Comparison of ENCODE assay signal across 9 mouse cellular contexts in genomic region chr13:104037531-104038290, GRCm38 (mm10).
DNase-seq lines count a peak whose midpoint lies in the region; ATAC-seq and TF ChIP-seq lines count a peak whose summit lies in the region.
"Had no signal": no experiment of that assay in that cellular context is flagged by ENCODE, and none has a peak within 500 bp of the region (broad histone marks: within the 10 kb centered on the region; RNA-seq: fewer than 3 reads in every experiment).

No protein-coding gene starts in this region.

- no peak for ATAC-seq in forebrain, embryonic 15.5 days (replicated peaks)
- no peak for ATAC-seq in forebrain, embryonic 12.5 days (ENCODE audit: low FRiP score)
- ATAC-seq in intestine, embryonic 16.5 days: peak; percentile 80
- ATAC-seq in lung, postnatal 0 days: peak; percentile 82

- 55% methylated on average over 9 of the region's 9 CpGs for WGBS in forebrain, embryonic 15.5 days
- WGBS in forebrain, embryonic 12.5 days: 65% methylated on average over 9 of the region's 9 CpGs
- 30% methylated on average over 9 of the region's 9 CpGs for WGBS in intestine, embryonic 16.5 days
- 19% methylated on average over 9 of the region's 9 CpGs for WGBS in lung, postnatal 0 days

- H3K9ac ChIP-seq in forebrain, embryonic 15.5 days (replicated peaks): no peak overlapping the region
- no peak overlapping the region for H3K9ac ChIP-seq in forebrain, embryonic 12.5 days
- H3K9ac ChIP-seq in intestine, embryonic 16.5 days (ENCODE audit: low read depth, low read length): 0 out of 2 replicates have a peak overlapping the region, but pooled peaks have one; percentile 27
- H3K9ac ChIP-seq in lung, postnatal 0 days (replicated peaks; ENCODE audit: low read depth): no peak overlapping the region
- H3K9ac ChIP-seq: hindbrain, embryonic 14.5 days had no signal

- peaks cover 11% of the 10 kb centered on the region for H3K79me2 ChIP-seq in C2C12 (ENCODE audit: control insufficient read depth, insufficient read depth)

- H3K36me3 ChIP-seq in forebrain, embryonic 15.5 days: peaks cover 4% of the 10 kb centered on the region; the same call in 1 of the 2 replicates
- no peaks in the 10 kb centered on the region; the same call in 1 of the 2 replicates for H3K36me3 ChIP-seq in forebrain, embryonic 12.5 days (replicated peaks)
- H3K36me3 ChIP-seq in C2C12 (ENCODE audit: control insufficient read depth, insufficient read depth): peaks cover 37% of the 10 kb centered on the region
- no peaks in the 10 kb centered on the region for H3K36me3 ChIP-seq in intestine, embryonic 16.5 days (ENCODE audit: control insufficient read depth, insufficient read depth, low read length)
- no peaks in the 10 kb centered on the region for H3K36me3 ChIP-seq in lung, postnatal 0 days (ENCODE audit: insufficient read depth, low read length)

- TF ChIP-seq EP300 in lung, postnatal 0 days (IDR thresholded peaks at IDR 0.05): peak; percentile 97

- peak overlapping the region; percentile 62; the same call in 1 of the 2 replicates for H3K27ac ChIP-seq in forebrain, embryonic 15.5 days (replicated peaks)
- H3K27ac ChIP-seq in forebrain, embryonic 12.5 days: no peak overlapping the region
- peak overlapping the region; percentile 60 for H3K27ac ChIP-seq in intestine, embryonic 16.5 days (ENCODE audit: low read length)
- H3K27ac ChIP-seq in lung, postnatal 0 days (ENCODE audit: low read length): peak overlapping the region; percentile 90
- H3K27ac ChIP-seq: hindbrain, embryonic 14.5 days had no signal

- peak overlapping the region; percentile 50 for H3ac ChIP-seq in C2C12 (ENCODE audit: control insufficient read depth, insufficient read length, low read depth)

- H3K9me3 ChIP-seq in forebrain, embryonic 15.5 days: no peaks in the 10 kb centered on the region
- H3K9me3 ChIP-seq in forebrain, embryonic 12.5 days: no peaks in the 10 kb centered on the region
- H3K9me3 ChIP-seq in intestine, embryonic 16.5 days (ENCODE audit: control insufficient read depth, low read length): no peaks in the 10 kb centered on the region
- no peaks in the 10 kb centered on the region for H3K9me3 ChIP-seq in lung, postnatal 0 days (ENCODE audit: low read length)

- no peaks in the 10 kb centered on the region for H3K27me3 ChIP-seq in forebrain, embryonic 15.5 days
- H3K27me3 ChIP-seq in forebrain, embryonic 12.5 days: no peaks in the 10 kb centered on the region
- H3K27me3 ChIP-seq in C2C12 (ENCODE audit: control insufficient read depth, insufficient read depth, insufficient read length): no peaks in the 10 kb centered on the region
- H3K27me3 ChIP-seq in intestine, embryonic 16.5 days (replicated peaks; ENCODE audit: control insufficient read depth, insufficient read depth, low read length): no peaks in the 10 kb centered on the region
- no peaks in the 10 kb centered on the region for H3K27me3 ChIP-seq in lung, postnatal 0 days (replicated peaks; ENCODE audit: insufficient read depth, low read length)

- H3K4me2 ChIP-seq in forebrain, embryonic 15.5 days (replicated peaks): no peak overlapping the region
- H3K4me2 ChIP-seq in forebrain, embryonic 12.5 days: no peak overlapping the region
- 0 out of 2 replicates have a peak overlapping the region, but pooled peaks have one; percentile 11 for H3K4me2 ChIP-seq in intestine, embryonic 16.5 days (ENCODE audit: low read depth, low read length)
- peak overlapping the region; percentile 29 for H3K4me2 ChIP-seq in lung, postnatal 0 days (replicated peaks; ENCODE audit: low read depth, low read length)
- H3K4me2 ChIP-seq: hindbrain, embryonic 14.5 days had no signal

- TF ChIP-seq CTCF in C2C12 (IDR thresholded peaks at IDR 0.05; ENCODE audit: control insufficient read depth, insufficient read depth, insufficient read length): no peak
- TF ChIP-seq CTCF in lung, postnatal 0 days (IDR thresholded peaks at IDR 0.05): peak; percentile 26; the same call in 1 of the 2 replicates

- peaks cover 14% of the 10 kb centered on the region for H3K79me3 ChIP-seq in C2C12 (ENCODE audit: low read depth)

- peak; percentile 97 for DNase-seq in lung, postnatal 0 days (ENCODE audit: low spot score)
- no peak for DNase-seq in left cerebral cortex, adult 9 months (ENCODE audit: low spot score in 2 of 2)
- no peak for DNase-seq in layer of hippocampus, postnatal 25 days (ENCODE audit: extremely low spot score in 1 of 2, low spot score in 1 of 2)
- DNase-seq in cerebellum, adult 11-12 months: no peak

- peaks cover 51% of the 10 kb centered on the region for H3K4me1 ChIP-seq in forebrain, embryonic 15.5 days
- H3K4me1 ChIP-seq in forebrain, embryonic 12.5 days: peaks cover 18% of the 10 kb centered on the region
- H3K4me1 ChIP-seq in intestine, embryonic 16.5 days (ENCODE audit: control insufficient read depth, insufficient read depth, low read length): peaks cover 33% of the 10 kb centered on the region
- peaks cover 30% of the 10 kb centered on the region; the same call in 1 of the 2 replicates for H3K4me1 ChIP-seq in lung, postnatal 0 days (ENCODE audit: insufficient read depth, low read depth, low read length)

- H3K4me3 ChIP-seq in forebrain, embryonic 15.5 days: no peak overlapping the region
- H3K4me3 ChIP-seq in forebrain, embryonic 12.5 days (replicated peaks): no peak overlapping the region
- H3K4me3 ChIP-seq in C2C12 (ENCODE audit: insufficient read depth, poor library complexity, severe bottlenecking): peak overlapping the region; percentile 21
- H3K4me3 ChIP-seq in intestine, embryonic 16.5 days (ENCODE audit: low read length): no peak overlapping the region
- no peak overlapping the region for H3K4me3 ChIP-seq in lung, postnatal 0 days (ENCODE audit: low read depth, low read length)

TF ChIP-seq in C2C12, 6 proteins besides CTCF, POLR2A, EP300 and RAD21:
- TF ChIP-seq MYOD1 (IDR thresholded peaks at IDR 0.05; ENCODE audit: control insufficient read depth, insufficient read length, low read depth): peak; percentile 10
- peak; percentile 73 for TF ChIP-seq MAX (IDR thresholded peaks at IDR 0.05)
- TF ChIP-seq FOSL1 (IDR thresholded peaks at IDR 0.05; ENCODE audit: insufficient read depth, low read length, poor library complexity, severe bottlenecking): peak; percentile 58
- peak; percentile 24 for TF ChIP-seq USF1 (IDR thresholded peaks at IDR 0.05; ENCODE audit: low read depth)
- TF ChIP-seq CEBPB (IDR thresholded peaks at IDR 0.05; ENCODE audit: low read depth): peak; percentile 96
- TF ChIP-seq MYOG (IDR thresholded peaks at IDR 0.05; ENCODE audit: control insufficient read depth, extremely low read depth, insufficient read length): no peak

Comparison
In these comparisons a context has a peak if more than half of its experiments do, and no peak if none do; other contexts are left out.
1. ATAC-seq: peak in intestine, embryonic 16.5 days (single experiment) and lung, postnatal 0 days (single experiment); none in forebrain, embryonic 15.5 days (single experiment) and forebrain, embryonic 12.5 days (single experiment).
2. H3K4me2 ChIP-seq: peak in intestine, embryonic 16.5 days (single experiment) and lung, postnatal 0 days (single experiment); none in forebrain, embryonic 15.5 days (single experiment) and forebrain, embryonic 12.5 days (single experiment).